Mouse (Mus musculus): ENCODE data around the gene Cpsf7.

DNA sequence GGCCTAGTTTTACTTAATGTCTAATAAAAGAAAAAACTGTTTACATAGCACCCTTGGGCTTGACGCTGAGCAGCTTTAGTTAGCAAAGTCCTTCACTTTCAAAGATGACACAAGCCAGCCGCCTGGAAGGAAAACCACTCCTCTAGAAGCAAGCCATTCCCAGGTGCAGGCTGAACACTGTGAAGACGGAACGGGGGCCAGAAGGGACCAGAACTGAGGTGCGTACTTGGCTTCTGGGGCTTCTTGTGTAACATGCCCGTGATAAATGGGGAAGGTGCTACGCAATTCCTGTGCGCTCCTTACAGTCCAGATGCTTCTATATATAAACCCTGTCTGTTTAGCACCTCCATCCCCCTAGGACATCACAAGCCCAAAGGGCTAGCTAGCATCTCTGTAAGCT is 24.5 kb upstream of the Cpsf7 start:
- TF ChIP-seq CTCF (IDR thresholded peaks at IDR 0.05; ENCODE audit: insufficient read depth, low read length) (no peak), POLR2A (IDR thresholded peaks at IDR 0.05; ENCODE audit: borderline replicate concordance, extremely low read depth, low read depth, low read length) (no peak)

Measured in lung, adult 2 months (tissue).